Mouse (Mus musculus): ENCODE measurements around the gene Themis. TPM values are rescaled to one million over a fixed set of nuclear protein-coding genes. Genes with fewer than 3 reads are reported as not detected.

The Themis gene
- total and polyA plus RNA-seq, 3 experiments = 0.06 to 0.11 (median 0.08) TPM

DNA sequence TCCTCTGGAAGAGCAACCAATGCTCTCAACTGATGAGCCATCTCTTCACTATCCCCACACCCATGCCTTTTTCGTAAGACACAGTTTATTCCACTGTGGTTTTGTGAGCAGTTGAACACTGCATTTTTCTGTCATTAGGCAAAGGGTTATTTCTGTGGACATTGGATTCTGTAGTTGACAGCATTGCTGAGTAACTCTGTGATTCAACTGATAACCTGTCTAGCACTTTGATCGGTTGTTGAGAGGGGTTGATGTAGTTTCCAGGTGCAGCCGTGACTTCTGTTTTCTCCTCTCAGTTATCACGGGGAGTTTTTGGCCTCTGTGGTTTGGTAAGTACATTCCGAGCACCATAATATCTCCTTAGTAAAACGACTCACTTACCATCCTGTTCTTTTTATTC, 26.8 kb downstream of the Themis start:
- Histone ChIP-seq H3K4me1 (ENCODE audit: control insufficient read depth, insufficient read depth, low read length) (no peaks in the 10 kb centered on the region), H3K27ac (no peak overlapping the region), H3K4me3 (no peak overlapping the region), H3K9ac (ENCODE audit: low read depth, low read length) (no peak overlapping the region), H3K36me3 (ENCODE audit: control insufficient read depth, insufficient read depth, low read length) (no peaks in the 10 kb centered on the region), H3K27me3 (ENCODE audit: control insufficient read depth, insufficient read depth, low read length) (no peaks in the 10 kb centered on the region), H3K79me2 (replicated peaks; ENCODE audit: control insufficient read depth, insufficient read depth, low read length) (no peaks in the 10 kb centered on the region)
- 56% methylated on average over 6 of the region's 6 CpGs for WGBS
- intact Hi-C loops (cut with DNase I) = no loop called here
- no peak for TF ChIP-seq EP300 (IDR thresholded peaks at IDR 0.05; ENCODE audit: insufficient read depth, low read depth, low read length)
- no peak for TF ChIP-seq POLR2A (IDR thresholded peaks at IDR 0.05; ENCODE audit: insufficient read depth, low read depth, low read length)
- TF ChIP-seq CTCF (IDR thresholded peaks at IDR 0.05) = no peak
- DNase-seq = no peak

- DNase-seq = no peak
- Histone ChIP-seq H3K27me3 (ENCODE audit: control insufficient read depth, insufficient read depth, low read length) (no peaks in the 10 kb centered on the region), H3K79me2 (replicated peaks; ENCODE audit: control insufficient read depth, insufficient read depth, low read length) (no peaks in the 10 kb centered on the region), H3K4me1 (ENCODE audit: control insufficient read depth, insufficient read depth, low read length) (no peaks in the 10 kb centered on the region), H3K36me3 (ENCODE audit: control insufficient read depth, insufficient read depth, low read length) (no peaks in the 10 kb centered on the region), H3K9ac (ENCODE audit: low read depth, low read length) (no peak overlapping the region), H3K4me3 (no peak overlapping the region), H3K27ac (no peak overlapping the region)
- WGBS = 87% methylated on average over 1 of the region's 1 CpGs
- TF ChIP-seq CTCF (IDR thresholded peaks at IDR 0.05) = no peak
- TF ChIP-seq POLR2A (IDR thresholded peaks at IDR 0.05; ENCODE audit: insufficient read depth, low read depth, low read length) = no peak
- no peak for TF ChIP-seq EP300 (IDR thresholded peaks at IDR 0.05; ENCODE audit: insufficient read depth, low read depth, low read length)
- intact Hi-C loops (cut with DNase I) = no loop called here
Measured at GRCm38 (mm10) chr10:28696032-28696431, 27.9 kb downstream of the Themis start.

DNA sequence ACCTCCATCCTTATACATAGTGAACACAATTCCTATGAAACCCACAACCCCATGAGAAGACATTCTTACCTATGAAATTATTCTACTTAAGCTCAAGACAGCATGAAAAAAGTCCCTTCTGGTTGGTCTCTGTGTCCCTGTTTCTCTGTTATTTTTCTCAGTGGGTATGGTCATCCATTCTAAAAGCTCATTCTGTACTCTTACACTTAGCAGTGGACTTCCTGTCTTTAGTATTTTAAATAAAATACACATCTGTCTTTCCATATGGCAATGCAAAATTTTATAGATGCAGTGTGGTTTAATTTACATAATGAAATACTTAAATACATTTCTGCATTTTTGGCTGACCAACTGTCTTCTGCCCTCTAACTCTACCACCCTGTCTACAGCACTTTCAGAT, 30.0 kb downstream of the Themis start:
- Histone ChIP-seq H3K27ac (no peak overlapping the region), H3K36me3 (ENCODE audit: control insufficient read depth, insufficient read depth, low read length) (no peaks in the 10 kb centered on the region), H3K79me2 (replicated peaks; ENCODE audit: control insufficient read depth, insufficient read depth, low read length) (no peaks in the 10 kb centered on the region), H3K27me3 (ENCODE audit: control insufficient read depth, insufficient read depth, low read length) (no peaks in the 10 kb centered on the region), H3K4me3 (no peak overlapping the region), H3K4me1 (ENCODE audit: control insufficient read depth, insufficient read depth, low read length) (no peaks in the 10 kb centered on the region), H3K9ac (ENCODE audit: low read depth, low read length) (no peak overlapping the region)
- TF ChIP-seq POLR2A (IDR thresholded peaks at IDR 0.05; ENCODE audit: insufficient read depth, low read depth, low read length) (no peak), EP300 (IDR thresholded peaks at IDR 0.05; ENCODE audit: insufficient read depth, low read depth, low read length) (no peak), CTCF (IDR thresholded peaks at IDR 0.05) (no peak)
- intact Hi-C loops (cut with DNase I) = no loop called here
- DNase-seq = no peak

DNA sequence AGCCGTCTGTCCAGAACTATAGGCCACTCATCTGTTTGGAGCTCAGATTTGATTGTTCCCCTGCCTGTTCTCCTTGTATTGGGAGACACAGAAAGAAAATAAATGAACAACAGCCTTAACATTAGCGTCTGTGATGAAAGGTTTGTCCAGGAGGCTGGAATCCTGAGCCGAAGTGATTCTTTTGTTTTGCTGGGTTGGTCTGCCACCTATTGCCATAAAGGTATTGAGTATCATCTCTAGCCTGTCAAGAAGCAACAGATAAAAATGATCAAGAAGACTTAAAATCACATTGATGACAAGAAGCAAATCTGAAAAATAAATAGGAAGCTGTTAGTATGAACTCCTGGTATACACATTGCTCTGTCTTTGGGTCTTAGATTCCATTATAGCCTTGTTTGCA, 53.7 kb downstream of the Themis start:
- no peak overlapping the region for H3K9ac ChIP-seq (ENCODE audit: low read depth, low read length)
- no peak overlapping the region for H3K4me3 ChIP-seq
- TF ChIP-seq CTCF (IDR thresholded peaks at IDR 0.05) = no peak
- no peak for TF ChIP-seq POLR2A (IDR thresholded peaks at IDR 0.05; ENCODE audit: insufficient read depth, low read depth, low read length)
- TF ChIP-seq EP300 (IDR thresholded peaks at IDR 0.05; ENCODE audit: insufficient read depth, low read depth, low read length) = no peak
- no peak overlapping the region for H3K27ac ChIP-seq
- H3K27me3 ChIP-seq (ENCODE audit: control insufficient read depth, insufficient read depth, low read length) = no peaks in the 10 kb centered on the region
- no peak for DNase-seq
- no peaks in the 10 kb centered on the region for H3K4me1 ChIP-seq (ENCODE audit: control insufficient read depth, insufficient read depth, low read length)
- no peaks in the 10 kb centered on the region for H3K79me2 ChIP-seq (replicated peaks; ENCODE audit: control insufficient read depth, insufficient read depth, low read length)
- intact Hi-C loops (cut with DNase I) = no loop called here
- no peaks in the 10 kb centered on the region for H3K36me3 ChIP-seq (ENCODE audit: control insufficient read depth, insufficient read depth, low read length)
- WGBS = 68% methylated on average over 3 of the region's 3 CpGs

- Histone ChIP-seq H3K27me3 (ENCODE audit: control insufficient read depth, insufficient read depth, low read length) (no peaks in the 10 kb centered on the region), H3K27ac (no peak overlapping the region), H3K36me3 (ENCODE audit: control insufficient read depth, insufficient read depth, low read length) (no peaks in the 10 kb centered on the region), H3K4me1 (ENCODE audit: control insufficient read depth, insufficient read depth, low read length) (no peaks in the 10 kb centered on the region), H3K79me2 (replicated peaks; ENCODE audit: control insufficient read depth, insufficient read depth, low read length) (no peaks in the 10 kb centered on the region), H3K9ac (ENCODE audit: low read depth, low read length) (no peak overlapping the region), H3K4me3 (no peak overlapping the region)
- DNase-seq = no peak
- intact Hi-C loops (cut with DNase I) = no loop called here
- TF ChIP-seq CTCF (IDR thresholded peaks at IDR 0.05) = no peak
- no peak for TF ChIP-seq POLR2A (IDR thresholded peaks at IDR 0.05; ENCODE audit: insufficient read depth, low read depth, low read length)
- 93% methylated on average over 7 of the region's 7 CpGs for WGBS
Measured at GRCm38 (mm10) chr10:28723266-28723665, 55.1 kb downstream of the Themis start.

GRCm38 (mm10) chr10:28730122-28730521, 62.0 kb downstream of the Themis start:
- TF ChIP-seq POLR2A (IDR thresholded peaks at IDR 0.05; ENCODE audit: insufficient read depth, low read depth, low read length) (no peak), CTCF (IDR thresholded peaks at IDR 0.05) (peak; percentile 67), EP300 (IDR thresholded peaks at IDR 0.05; ENCODE audit: insufficient read depth, low read depth, low read length) (no peak)
- Histone ChIP-seq H3K36me3 (ENCODE audit: control insufficient read depth, insufficient read depth, low read length) (no peaks in the 10 kb centered on the region), H3K9ac (ENCODE audit: low read depth, low read length) (no peak overlapping the region), H3K4me3 (no peak overlapping the region), H3K27ac (no peak overlapping the region), H3K79me2 (replicated peaks; ENCODE audit: control insufficient read depth, insufficient read depth, low read length) (no peaks in the 10 kb centered on the region), H3K4me1 (ENCODE audit: control insufficient read depth, insufficient read depth, low read length) (no peaks in the 10 kb centered on the region), H3K27me3 (ENCODE audit: control insufficient read depth, insufficient read depth, low read length) (no peaks in the 10 kb centered on the region)
- no peak for DNase-seq
- WGBS = 5% methylated on average over 2 of the region's 2 CpGs
- intact Hi-C loops (cut with DNase I) = loop anchor here (5.0 kb wide), 1 partner anchor 243 kb away; no protein-coding TSS in a partner anchor
